Mouse (Mus musculus): ENCODE measurements around the gene Micall1. TPM values are rescaled to one million over a fixed set of nuclear protein-coding genes. Genes with fewer than 3 reads are reported as not detected.

Gene Micall1
- polyA plus RNA-seq (2015; fragmentation: Nextera tagmentation; extraction: Ambion mirVana): 10.4 and 11.2 TPM in 2 replicates

DNA sequence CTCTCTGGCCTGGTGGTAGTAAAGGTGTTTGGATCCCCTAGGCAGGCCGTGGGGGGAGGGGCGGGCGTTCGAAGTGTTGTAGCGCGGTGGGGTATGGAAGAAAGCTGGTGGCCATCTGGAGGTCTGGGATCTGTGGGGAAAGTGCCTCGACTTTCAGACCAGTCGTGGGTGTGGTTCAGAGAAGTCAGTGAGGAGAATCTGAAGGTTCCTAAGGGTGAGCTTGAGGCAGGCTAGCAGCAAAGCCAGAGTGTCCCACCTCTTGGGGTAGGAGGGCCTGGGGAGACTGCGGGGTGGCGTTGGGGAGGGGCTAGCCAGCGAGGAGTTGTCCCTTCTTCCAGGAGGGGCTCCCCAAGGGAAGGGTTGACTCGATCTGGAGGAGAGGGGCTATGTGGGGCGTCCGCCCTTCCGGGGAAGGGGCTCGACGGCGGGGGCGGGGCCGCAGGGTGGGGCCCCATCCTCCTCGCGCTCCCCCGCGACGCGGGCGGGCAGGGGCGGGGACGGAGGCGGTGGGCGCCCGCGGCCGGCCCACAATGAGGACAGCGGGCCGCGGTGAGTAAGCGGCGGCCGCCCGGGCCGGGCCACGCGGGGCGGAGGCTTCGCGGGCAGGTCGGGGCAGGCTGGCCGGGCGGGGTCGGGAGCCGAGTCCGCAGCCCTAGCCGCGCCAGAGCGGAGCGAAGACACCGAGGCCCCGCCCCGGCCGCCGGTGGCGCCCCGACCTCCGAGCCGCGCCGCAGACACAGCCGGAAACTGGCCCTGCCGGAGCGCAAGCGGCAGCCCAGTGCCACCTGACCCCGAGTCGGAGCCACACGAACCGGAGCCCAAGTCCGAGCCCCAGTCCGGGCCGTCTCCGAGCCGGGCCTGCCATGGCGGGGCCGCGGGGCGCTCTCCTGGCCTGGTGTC, at the start of gene Micall1:
Gene Micall1, plus strand, starts transcription at position 478 of the 900 bp plus-strand sequence.
- Histone ChIP-seq H3K9ac (peak within 1 kb of the TSS; percentile 93), H3K4me3 (peak within 1 kb of the TSS; percentile 91), H3K27me3 (peaks cover 5% of the 10 kb centered on the region; the same call in 1 of the 2 replicates), H3K27ac (replicated peaks) (peak within 1 kb of the TSS; percentile 80), H3K4me1 (replicated peaks) (peaks cover 36% of the 10 kb centered on the region), H3K4me2 (peak within 1 kb of the TSS; percentile 97), H3K36me3 (peaks cover 7% of the 10 kb centered on the region), H3K9me3 (no peaks in the 10 kb centered on the region)
- WGBS: under 1% methylated on average over 77 of the region's 85 CpGs
- ATAC-seq (ENCODE audit: low read depth): peak; percentile 75

DNA sequence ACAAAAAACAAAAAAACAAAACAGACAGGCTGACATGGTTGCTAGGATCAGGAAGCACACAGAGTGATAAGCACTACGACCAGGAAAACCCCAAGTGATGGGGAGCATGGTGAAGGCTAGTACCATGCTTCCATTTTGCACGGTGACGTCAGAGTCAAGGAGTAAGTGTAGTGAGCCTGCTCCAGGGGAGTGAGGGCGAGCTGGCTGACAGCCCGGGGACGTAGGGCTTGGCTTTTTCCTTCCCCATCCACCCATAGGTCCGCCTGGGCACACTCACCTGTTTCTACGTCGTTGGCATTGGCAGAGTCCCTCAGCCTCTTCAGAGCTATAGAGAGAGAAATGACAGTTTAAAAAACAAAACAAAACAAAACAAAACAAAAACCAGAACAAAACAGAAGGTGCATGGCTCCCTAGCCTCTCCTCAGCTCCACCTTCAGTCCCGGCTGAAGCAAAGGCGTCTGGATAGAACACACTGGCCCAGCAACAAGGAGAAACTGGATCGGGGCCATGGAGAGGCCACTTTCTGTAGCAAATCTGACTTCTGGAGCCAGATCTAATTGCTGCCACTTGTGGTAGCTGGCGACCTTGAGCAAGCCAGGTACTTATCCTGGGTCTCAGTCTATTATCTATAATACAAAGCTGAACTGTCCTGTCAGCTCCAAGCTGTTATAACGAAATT, 47.7 kb upstream of the Micall1 start:
- Histone ChIP-seq H3K4me1 (replicated peaks) (peaks cover 25% of the 10 kb centered on the region), H3K27ac (replicated peaks) (no peak overlapping the region), H3K9ac (0 out of 2 replicates have a peak overlapping the region, but pooled peaks have one; percentile 23), H3K36me3 (peaks cover 51% of the 10 kb centered on the region), H3K27me3 (no peaks in the 10 kb centered on the region), H3K9me3 (no peaks in the 10 kb centered on the region), H3K4me3 (no peak overlapping the region), H3K4me2 (peak overlapping the region; percentile 84; the same call in 1 of the 2 replicates)
- 87% methylated on average over 14 of the region's 14 CpGs for WGBS
- ATAC-seq (ENCODE audit: low read depth): no peak

DNA sequence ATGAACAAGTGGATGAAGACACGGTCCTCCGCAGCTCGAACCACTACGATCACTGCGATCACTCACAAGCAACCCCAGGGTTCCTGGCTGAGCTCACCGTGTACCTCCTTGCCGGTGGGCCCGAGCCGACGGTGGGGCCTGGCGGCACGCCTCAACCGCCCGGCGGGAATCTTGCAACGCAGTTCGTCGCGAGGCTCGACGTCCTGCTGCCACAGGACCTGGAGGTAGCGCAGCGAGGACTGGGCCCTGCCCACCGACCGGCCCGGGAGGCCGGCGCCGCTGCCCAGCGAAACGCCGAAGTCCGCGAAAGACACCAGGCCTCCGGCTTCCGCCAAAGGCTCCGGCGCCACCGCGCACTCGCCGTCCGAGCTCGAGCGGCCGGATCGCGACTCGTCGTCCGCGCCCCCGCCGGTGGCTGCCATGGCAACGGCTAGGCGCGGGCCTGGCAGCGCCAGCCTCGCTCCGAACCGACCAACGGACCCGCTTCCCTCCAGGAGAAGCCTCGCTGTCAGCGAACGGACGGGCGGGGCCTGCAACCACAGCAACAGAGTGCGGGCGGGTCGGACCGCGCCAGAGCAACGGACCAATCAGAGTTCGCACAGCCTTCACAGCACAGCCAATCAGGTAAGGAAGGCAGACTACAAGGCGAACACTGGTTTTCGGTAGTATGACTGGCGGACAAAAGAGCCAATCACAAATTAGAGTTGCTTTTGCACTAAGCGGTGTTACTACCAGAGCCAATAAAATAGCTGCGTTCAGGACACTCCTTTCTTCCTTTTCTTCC, 46.1 kb upstream of the Micall1 start, which contains the start of gene Ankrd54:
Gene Ankrd54, minus strand, starts transcription at position 518 of the 784 bp plus-strand sequence.
- peak within 1 kb of the TSS; percentile 84 for H3K4me2 ChIP-seq
- peak within 1 kb of the TSS; percentile 86 for H3K27ac ChIP-seq (replicated peaks)
- peaks cover 25% of the 10 kb centered on the region for H3K4me1 ChIP-seq (replicated peaks)
- peak; percentile 100 for ATAC-seq (ENCODE audit: low read depth)
- peaks cover 36% of the 10 kb centered on the region for H3K36me3 ChIP-seq
- no peaks in the 10 kb centered on the region for H3K27me3 ChIP-seq
- peak within 1 kb of the TSS; percentile 84 for H3K9ac ChIP-seq
- H3K9me3 ChIP-seq: no peaks in the 10 kb centered on the region
- H3K4me3 ChIP-seq: peak within 1 kb of the TSS; percentile 93
- WGBS: under 1% methylated on average over 80 of the region's 80 CpGs

DNA sequence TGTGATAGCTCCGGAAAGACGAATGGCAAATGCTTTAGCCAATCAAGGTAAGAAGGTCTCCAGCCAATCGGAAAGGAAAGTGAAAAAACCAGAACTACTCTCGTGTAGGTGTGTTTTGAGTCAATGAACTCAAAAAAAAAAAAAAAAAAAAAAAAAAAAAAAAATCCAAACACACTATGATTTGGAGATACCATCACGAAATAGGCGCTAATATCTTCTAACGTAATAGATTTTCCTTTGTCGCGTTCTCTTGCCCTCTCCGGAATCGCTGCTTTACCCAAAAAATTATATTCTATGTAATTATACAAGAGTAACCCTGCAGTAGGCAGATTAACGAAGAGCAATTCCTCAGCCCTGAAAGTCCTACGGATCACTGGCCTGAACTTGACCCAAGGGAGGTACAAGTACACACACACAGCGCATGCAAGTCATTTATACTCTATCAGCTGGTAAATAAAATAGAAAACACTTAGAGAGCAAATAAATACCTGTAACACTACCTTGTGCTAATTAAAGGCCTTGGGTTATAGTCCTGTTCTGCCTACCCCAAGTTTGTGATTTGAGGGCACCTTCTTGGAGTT, 45.4 kb upstream of the Micall1 start:
- no peak for ATAC-seq (ENCODE audit: low read depth)
- 11% methylated on average over 14 of the region's 14 CpGs for WGBS
- H3K4me3 ChIP-seq: peak overlapping the region; percentile 35
- peak overlapping the region; percentile 64 for H3K9ac ChIP-seq
- H3K9me3 ChIP-seq: no peaks in the 10 kb centered on the region
- peak overlapping the region; percentile 49; the same call in 1 of the 2 replicates for H3K27ac ChIP-seq (replicated peaks)
- no peaks in the 10 kb centered on the region for H3K27me3 ChIP-seq
- H3K36me3 ChIP-seq: peaks cover 29% of the 10 kb centered on the region
- peak overlapping the region; percentile 60 for H3K4me2 ChIP-seq
- peaks cover 25% of the 10 kb centered on the region for H3K4me1 ChIP-seq (replicated peaks)

DNA sequence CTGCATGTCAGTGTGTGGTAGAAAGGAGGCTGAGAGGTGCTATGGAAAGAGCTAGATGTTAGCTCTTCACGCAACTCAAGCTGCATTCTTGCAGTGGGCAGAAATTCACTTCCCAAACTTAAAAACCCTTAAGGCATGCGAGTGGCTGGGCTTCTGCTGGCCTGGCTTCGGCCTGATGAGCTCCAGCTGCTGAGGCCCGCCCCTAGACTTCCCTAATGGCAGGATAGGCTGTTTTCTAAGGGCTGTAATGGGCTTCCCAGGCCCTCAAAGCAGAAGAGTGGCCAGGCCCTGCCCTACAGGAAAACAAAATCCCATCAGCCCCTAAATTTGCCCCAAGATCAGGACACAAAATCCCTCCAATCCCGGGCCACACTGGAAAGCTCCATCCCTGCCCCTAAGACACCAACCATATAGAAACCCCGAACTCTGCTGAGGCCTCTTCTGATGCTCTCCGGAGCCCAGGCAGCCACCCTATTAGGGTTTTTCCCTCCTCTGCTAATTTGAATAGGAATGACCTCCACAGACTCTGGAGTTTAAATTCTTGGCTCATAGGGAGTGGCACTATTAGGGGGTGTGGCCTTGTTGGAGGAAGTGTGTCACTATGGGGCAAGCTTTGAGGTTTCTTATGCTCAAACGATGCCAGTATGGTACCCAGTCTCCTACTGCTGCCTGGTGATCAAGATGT, 43.5 kb upstream of the Micall1 start:
- ATAC-seq (ENCODE audit: low read depth): no peak
- H3K9ac ChIP-seq: no peak overlapping the region
- H3K36me3 ChIP-seq: peaks cover 9% of the 10 kb centered on the region
- WGBS: 54% methylated on average over 8 of the region's 8 CpGs
- H3K27ac ChIP-seq (replicated peaks): no peak overlapping the region
- H3K4me1 ChIP-seq (replicated peaks): peaks cover 25% of the 10 kb centered on the region
- no peak overlapping the region for H3K4me3 ChIP-seq
- no peaks in the 10 kb centered on the region for H3K27me3 ChIP-seq
- no peaks in the 10 kb centered on the region for H3K9me3 ChIP-seq
- H3K4me2 ChIP-seq: no peak overlapping the region

DNA sequence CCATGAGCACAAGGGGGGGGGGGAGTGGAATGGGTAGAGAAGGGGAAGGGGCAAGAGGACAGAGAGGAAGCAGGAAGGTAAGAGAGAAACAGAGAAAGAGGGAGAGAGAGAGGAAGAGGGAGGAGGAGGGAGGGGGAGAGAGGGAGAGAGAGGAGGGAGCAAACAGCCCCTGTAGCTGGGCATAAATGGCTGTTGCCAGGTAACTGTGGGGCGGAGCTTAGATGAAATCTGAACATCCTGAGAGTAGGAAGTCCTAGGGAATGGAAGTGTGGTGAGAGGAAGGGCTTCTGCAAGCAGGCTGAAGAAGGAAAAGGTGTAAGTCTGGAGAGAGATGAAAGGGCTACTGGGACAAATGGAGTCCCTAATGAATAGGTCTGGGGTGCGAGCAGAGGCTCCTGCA, 42.4 kb upstream of the Micall1 start:
- no peak for ATAC-seq (ENCODE audit: low read depth)
- WGBS: 61% methylated on average over 2 of the region's 2 CpGs
- no peaks in the 10 kb centered on the region for H3K36me3 ChIP-seq
- H3K4me2 ChIP-seq: no peak overlapping the region
- H3K27me3 ChIP-seq: no peaks in the 10 kb centered on the region
- no peak overlapping the region for H3K9ac ChIP-seq
- peaks cover 15% of the 10 kb centered on the region for H3K4me1 ChIP-seq (replicated peaks)
- H3K9me3 ChIP-seq: no peaks in the 10 kb centered on the region
- no peak overlapping the region for H3K4me3 ChIP-seq
- H3K27ac ChIP-seq (replicated peaks): no peak overlapping the region

DNA sequence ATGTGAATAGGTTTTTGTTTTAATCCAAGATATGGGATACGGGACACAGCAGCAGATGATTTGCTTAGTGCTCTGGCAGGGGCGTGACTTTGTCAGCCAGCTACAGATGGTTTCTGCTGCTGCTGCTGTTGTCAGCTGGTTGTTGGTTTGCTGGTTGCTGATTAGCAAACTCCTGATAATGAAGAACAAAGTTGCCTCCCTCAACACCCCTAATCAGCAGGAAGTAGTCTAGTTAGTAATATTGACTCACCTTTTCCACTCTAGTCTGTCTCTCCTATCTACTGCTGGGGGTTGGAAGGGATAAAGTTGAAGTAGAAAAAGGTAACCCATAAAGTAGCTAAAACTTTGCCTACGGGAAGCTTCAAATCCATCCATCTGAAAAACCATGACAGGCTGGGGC, 41.1 kb upstream of the Micall1 start:
- ATAC-seq (ENCODE audit: low read depth): no peak
- WGBS: 80% methylated on average over 3 of the region's 3 CpGs

DNA sequence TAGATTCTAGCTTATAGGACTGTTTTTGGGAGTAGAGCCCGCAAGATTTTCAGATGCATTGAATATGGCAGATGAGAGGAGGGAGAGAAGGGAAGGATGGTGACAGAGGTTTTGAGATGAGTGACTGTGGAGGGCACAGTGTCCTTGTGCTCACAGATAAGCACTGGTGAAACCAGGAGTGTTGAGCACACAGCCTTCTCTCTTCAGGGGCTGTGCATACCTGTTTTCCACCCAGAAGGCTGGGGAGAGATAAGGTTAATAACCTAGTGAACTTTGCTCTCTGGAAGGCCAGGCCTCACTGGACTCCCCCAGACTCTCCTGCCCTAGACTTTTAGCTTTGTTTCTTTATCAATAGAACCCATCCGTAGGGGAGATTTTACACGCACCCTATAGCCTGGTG, 40.3 kb upstream of the Micall1 start:
- no peaks in the 10 kb centered on the region for H3K27me3 ChIP-seq
- no peaks in the 10 kb centered on the region for H3K9me3 ChIP-seq
- no peak overlapping the region for H3K4me2 ChIP-seq
- H3K4me1 ChIP-seq (replicated peaks): peaks cover 3% of the 10 kb centered on the region
- H3K27ac ChIP-seq (replicated peaks): no peak overlapping the region
- 77% methylated on average over 3 of the region's 3 CpGs for WGBS
- no peaks in the 10 kb centered on the region for H3K36me3 ChIP-seq
- H3K4me3 ChIP-seq: no peak overlapping the region
- no peak for ATAC-seq (ENCODE audit: low read depth)
- H3K9ac ChIP-seq: no peak overlapping the region

More for the DNA sequence above, 41.1 kb upstream of the Micall1 start:
- no peak overlapping the region for H3K27ac ChIP-seq (replicated peaks)
- H3K4me1 ChIP-seq (replicated peaks): peaks cover 5% of the 10 kb centered on the region
- no peaks in the 10 kb centered on the region for H3K27me3 ChIP-seq
- H3K4me2 ChIP-seq: no peak overlapping the region
- H3K4me3 ChIP-seq: no peak overlapping the region
- no peaks in the 10 kb centered on the region for H3K36me3 ChIP-seq
- H3K9ac ChIP-seq: no peak overlapping the region
- H3K9me3 ChIP-seq: no peaks in the 10 kb centered on the region

DNA sequence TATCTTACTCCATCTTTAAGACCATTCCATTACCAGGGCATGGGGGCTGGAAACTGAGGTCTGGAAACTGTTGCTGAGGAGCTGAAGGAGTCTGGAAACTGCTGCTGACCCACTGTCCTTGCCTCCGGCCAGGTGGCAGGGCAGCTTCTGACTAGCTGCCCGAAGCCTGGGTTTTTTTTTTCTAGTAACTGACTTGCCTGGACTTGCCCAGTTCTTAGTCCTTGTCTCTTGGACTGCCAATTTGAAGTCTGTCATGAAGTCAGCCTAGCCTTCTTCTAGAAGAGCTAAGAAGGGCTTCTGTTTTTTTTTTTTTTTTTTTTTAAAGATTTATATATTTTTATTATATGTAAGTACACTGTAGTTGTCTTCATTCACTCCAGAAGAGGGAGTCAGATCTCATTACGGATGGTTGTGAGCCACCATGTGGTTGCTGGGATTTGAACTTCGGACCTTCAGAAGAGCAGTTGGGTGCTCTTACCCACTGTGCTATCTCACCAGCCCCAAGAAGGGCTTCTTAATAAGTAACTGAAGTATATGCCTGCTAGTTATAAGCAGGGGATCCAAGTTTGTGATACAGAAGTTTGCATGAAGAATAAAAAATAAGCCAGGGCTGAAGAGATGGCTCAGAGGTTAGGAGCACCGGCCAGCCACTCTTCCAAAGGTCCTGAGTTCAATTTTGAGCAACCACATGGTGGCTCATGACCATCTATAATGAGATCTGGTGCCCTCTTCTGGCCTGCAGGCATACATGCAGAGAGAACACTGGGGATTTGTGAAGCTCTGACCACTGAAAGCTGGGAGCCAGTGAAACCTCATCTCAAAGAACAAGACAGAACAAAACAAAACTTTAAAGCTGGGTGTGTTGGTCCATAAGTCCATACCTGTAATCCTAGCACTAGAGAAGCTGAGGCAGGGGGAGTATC, 37.3 kb upstream of the Micall1 start:
- H3K9me3 ChIP-seq: no peaks in the 10 kb centered on the region
- no peaks in the 10 kb centered on the region; the same call in 1 of the 2 replicates for H3K36me3 ChIP-seq
- no peak overlapping the region for H3K27ac ChIP-seq (replicated peaks)
- WGBS: 64% methylated on average over 5 of the region's 5 CpGs
- H3K4me3 ChIP-seq: no peak overlapping the region
- H3K9ac ChIP-seq: no peak overlapping the region
- no peak for ATAC-seq (ENCODE audit: low read depth)
- H3K4me1 ChIP-seq (replicated peaks): peaks cover 18% of the 10 kb centered on the region
- no peak overlapping the region for H3K4me2 ChIP-seq
- H3K27me3 ChIP-seq: no peaks in the 10 kb centered on the region

DNA sequence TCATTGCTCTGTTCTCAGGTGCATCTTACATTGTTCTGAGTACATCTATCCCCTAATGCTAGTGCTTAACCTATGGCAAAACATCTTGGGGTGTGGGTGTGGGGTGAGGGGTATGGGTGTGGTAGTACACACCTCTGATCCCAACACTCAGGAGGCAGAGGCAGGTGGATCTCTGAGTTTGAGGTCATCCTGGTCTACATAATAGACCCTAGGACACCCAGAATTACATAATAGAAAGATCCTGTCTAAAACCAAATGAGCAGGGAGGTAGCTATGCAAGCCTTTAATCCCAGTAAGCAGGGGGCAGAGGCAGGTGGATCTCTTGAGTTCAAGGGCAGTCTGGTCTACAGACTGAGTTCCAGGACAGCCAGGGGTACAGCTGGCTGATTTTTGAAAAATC, 34.9 kb upstream of the Micall1 start:
- H3K27me3 ChIP-seq: no peaks in the 10 kb centered on the region
- H3K4me3 ChIP-seq: no peak overlapping the region
- H3K4me2 ChIP-seq: no peak overlapping the region
- peaks cover 23% of the 10 kb centered on the region for H3K36me3 ChIP-seq
- 0 out of 2 replicates have a peak overlapping the region, but pooled peaks have one; percentile 93 for H3K9ac ChIP-seq
- no peak overlapping the region for H3K27ac ChIP-seq (replicated peaks)
- H3K4me1 ChIP-seq (replicated peaks): peaks cover 25% of the 10 kb centered on the region
- no peaks in the 10 kb centered on the region for H3K9me3 ChIP-seq
- ATAC-seq (ENCODE audit: low read depth): no peak
